Mouse (Mus musculus): ENCODE data around the gene Podn.

The Podn gene

GRCm38 (mm10) chr4:108005328-108005727 lies 90.9 kb downstream of the Podn start:
- no peak for DNase-seq (ENCODE audit: low spot score)

- no peak for DNase-seq (ENCODE audit: low spot score)
Observed at GRCm38 (mm10) chr4:107999380-107999779, 96.9 kb downstream of the Podn start.

- peak; percentile 65 for DNase-seq (ENCODE audit: low spot score)
Observed at GRCm38 (mm10) chr4:107998641-107999332, 97.5 kb downstream of the Podn start.

DNA sequence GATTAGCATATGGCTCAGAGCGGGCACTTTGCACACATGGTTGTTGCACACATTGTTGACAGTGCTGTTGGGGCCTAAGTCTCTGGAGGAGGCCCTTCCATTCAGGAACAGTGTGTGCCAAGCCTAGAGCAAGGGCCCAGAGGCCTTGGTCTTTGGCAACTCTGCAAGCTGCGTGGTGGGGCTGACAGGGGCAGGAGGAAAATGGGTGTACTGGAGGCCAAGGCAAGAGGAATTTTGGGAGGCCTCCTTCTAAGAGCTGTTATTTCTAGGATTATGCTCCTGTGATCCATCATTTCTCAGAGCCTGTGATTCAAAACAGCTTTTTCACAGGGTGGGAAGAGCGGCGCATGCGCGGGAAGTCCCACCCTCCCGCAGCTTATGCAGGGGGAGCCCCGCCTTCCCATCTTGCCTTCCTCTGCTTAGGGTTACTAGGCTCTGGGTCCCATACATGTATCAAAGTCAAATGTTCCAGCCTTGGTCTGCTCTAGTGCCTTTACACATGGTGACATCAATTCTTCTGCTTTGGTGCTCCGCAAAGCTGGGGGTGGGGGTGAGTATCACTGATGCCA lies 99.7 kb downstream of the Podn start:
- no peak for DNase-seq (ENCODE audit: low spot score)

DNA sequence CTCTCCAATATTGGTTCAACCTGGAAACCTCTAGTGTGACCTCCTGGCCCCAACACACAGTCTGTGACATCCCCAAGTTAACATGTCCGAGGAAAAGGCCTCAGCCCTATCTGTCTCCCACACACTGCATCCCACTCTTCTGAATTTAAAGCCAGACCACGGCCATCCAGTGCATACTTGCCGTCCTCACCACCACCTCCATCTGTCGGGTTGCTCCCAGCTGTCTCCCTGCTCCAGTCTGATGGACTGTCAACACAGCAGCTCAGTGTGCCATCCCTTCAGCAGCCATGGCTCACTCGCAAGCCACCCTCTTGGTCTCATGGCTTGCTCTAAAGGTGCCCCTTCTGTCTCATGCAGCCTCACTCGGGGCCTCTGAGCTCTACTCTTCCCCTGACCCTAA lies 100.5 kb downstream of the Podn start:
- no peak for DNase-seq (ENCODE audit: low spot score)

DNA sequence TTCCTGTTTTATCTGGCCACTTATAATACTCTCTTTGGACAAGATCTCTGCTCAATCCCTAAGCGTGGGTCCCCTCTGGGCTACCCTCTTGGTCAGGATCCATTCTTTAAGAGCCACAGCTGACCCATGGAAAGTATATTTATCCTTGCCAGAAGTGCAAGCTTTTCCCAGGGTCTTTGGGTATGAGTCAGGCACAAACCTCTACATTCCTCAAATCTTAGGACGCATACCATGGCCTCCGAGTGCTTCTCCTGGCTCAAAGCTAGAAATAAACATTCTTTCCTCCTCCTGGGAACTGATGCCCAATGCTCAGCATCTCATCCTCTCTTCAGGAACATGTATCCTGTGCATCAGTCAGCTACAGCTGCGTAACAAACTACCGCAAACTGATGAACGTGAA lies 101.2 kb downstream of the Podn start:
- no peak for DNase-seq (ENCODE audit: low spot score)

- DNase-seq (ENCODE audit: low spot score), result no peak
Observed at GRCm38 (mm10) chr4:107991879-107992278, 104.4 kb downstream of the Podn start.

- no peak for DNase-seq (ENCODE audit: low spot score)
Observed at GRCm38 (mm10) chr4:107990818-107991217, 105.4 kb downstream of the Podn start.

DNA sequence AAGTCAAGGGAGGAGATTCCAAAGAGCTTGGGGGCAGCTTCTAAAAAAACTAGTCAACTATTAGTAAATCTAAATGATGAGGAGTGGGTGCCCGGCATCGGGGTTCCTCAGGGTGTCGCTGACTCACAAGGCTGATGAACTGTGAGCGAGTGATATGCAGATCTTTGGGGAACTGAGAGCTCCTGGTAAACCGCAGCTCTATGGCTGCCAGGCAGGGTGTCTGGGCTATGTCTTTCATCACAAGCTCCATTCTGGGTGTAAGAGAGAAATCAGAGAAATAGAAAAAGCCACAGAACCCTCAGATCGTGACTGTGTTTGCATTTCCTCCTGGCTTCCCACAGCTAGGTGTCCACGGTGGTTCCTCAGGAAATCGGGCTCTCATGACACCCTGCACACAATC lies 107.3 kb downstream of the Podn start:
- peak; percentile 38 for DNase-seq (ENCODE audit: low spot score)

- DNase-seq (ENCODE audit: low spot score), result no peak
Observed at GRCm38 (mm10) chr4:107986386-107987168, 109.7 kb downstream of the Podn start.

DNA sequence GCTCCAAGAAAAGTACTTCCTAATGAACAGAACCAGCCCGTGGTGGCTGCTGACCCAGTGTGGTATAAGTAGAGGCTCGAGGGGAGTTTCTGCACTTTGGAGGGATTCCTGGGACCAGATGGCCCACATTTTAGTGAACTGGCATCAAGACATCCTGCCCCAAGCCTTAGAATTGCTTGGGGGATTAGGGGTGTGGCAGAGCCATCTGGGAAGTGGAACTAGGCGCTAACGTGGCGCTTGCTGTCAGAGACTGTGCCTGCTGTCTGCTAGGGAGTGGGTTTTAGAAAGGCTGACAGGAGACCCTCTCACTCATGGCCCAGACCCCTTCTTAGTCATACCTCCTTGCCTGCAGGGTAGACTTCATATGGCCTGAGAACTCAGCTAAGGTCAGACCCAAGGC lies 110.4 kb downstream of the Podn start:
- DNase-seq (ENCODE audit: low spot score), result no peak

GRCm38 (mm10) chr4:107984282-107984981 lies 111.8 kb downstream of the Podn start:
- DNase-seq (ENCODE audit: low spot score), result peak; percentile 63

DNA sequence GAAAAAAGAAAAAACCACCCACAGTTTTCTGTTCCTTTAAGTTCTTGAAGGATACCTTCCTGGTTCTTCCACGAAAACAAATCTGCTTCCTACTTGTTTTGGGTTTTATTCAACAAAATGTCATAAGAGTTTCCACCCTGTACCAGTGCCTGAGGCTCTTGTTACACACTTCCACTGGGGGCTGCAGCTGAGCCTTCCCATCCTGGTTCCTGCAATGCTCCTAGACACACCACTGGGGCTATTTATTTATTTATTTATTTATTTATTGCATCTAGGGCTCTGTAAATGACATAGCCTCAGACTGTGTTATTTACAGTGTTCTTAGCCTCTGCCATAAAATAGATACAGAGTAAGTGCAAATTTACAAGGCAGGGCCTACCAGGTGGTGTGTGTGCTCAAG lies 112.5 kb downstream of the Podn start:
- DNase-seq (ENCODE audit: low spot score), result no peak

GRCm38 (mm10) chr4:107980002-107980600 lies 116.1 kb downstream of the Podn start:
- DNase-seq (ENCODE audit: low spot score), result no peak

- DNase-seq (ENCODE audit: low spot score), result no peak
Observed at GRCm38 (mm10) chr4:107979530-107979929, 116.7 kb downstream of the Podn start.

DNA sequence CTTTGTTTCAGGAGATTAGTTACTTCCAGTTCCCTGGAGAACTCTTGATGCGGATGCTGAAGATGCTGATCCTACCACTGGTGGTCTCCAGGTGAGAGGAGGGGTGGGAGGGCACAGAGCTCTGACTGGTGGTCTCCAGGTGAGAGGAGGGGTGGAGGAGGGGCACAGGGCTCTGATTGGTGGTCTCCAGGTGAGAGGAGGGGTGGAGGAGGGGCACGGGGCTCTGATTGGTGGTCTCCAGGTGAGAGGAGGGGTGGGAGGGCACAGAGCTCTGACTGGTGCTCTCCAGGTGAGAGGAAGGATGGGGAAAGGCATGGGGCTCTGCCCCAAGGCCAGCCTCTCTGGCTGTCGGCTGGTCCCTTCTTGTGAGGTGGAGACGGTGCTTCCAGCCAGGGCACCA lies 118.7 kb downstream of the Podn start:
- no peak for DNase-seq (ENCODE audit: low spot score)

DNA sequence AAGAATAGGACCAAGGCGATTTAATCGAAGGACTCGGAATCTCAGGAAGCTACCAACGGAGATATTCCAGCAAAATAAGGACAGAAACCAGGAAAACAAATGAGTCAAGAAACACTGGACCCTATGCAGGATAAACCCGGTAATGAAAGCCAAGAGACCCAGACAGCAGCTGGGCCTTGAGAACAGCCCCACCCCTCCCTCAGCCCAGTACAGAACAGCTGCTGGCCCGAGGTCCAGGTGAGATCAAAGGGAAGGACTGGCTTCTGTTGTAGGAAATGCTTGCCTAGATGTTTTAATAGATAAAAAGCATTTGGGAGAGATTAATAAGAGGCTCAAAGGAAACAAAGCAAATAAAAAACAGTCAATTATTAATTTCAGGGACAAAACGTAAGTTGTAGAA lies 121.2 kb downstream of the Podn start:
- no peak for DNase-seq (ENCODE audit: low spot score)

GRCm38 (mm10) chr4:107974527-107974926 lies 121.7 kb downstream of the Podn start:
- DNase-seq (ENCODE audit: low spot score), result no peak

DNA sequence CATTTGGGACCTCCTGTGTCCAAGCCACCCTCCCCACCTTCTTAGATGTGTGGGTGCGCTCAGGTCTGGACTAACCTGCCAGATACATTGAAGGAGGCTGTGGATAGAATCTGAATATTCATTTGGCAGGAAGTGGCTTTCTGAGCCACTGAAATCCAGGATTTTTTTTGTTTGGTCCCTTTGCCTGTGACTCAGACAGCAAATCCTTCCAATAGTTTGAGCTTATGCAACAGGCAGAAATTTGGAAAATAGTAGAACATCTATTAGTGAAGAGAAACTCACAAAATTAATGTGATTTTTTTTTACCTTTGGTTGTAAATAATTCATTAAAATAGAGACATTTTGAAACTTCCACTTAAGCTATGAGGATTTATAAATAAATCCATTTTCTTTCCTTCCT lies 125.1 kb downstream of the Podn start:
- no peak for DNase-seq (ENCODE audit: low spot score)

DNA sequence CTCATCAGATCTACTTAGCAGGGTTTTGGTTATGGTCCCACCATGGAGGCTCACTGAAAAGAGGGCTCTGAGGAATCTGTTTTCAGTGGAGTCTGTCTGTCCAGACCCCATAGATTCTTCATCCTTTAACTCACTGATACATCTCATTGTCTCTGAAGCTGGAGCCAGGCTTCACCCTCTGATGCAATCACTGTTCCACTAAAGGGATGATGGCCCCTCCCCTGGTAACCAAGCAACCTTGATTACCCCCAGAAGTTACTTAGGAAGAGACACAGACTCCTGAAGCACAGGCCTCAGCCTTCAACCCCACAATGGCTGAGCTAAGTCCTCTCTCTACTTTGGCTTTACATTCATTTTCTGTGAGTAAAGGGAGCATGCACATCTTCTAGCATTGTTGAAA lies 126.5 kb downstream of the Podn start:
- DNase-seq (ENCODE audit: low spot score), result no peak

GRCm38 (mm10) chr4:107967966-107968682 lies 128.1 kb downstream of the Podn start, which contains the start of gene Slc1a7:
Gene Slc1a7, plus strand, starts transcription at chr4:107968332.
- no peak for DNase-seq (ENCODE audit: low spot score)

Data from lung, postnatal 25 days (tissue).